Mouse (Mus musculus) adrenal gland, postnatal 36 days (tissue): ENCODE data around the gene Rac3. TPM values are rescaled to one million over a fixed set of nuclear protein-coding genes. Genes with fewer than 3 reads are reported as not detected.

Experiments
- DNase-seq, 2 experiments: peaks; one replicate each; pipeline ENCODE4 v3.0.0; 2021; ENCODE audit warnings: mixed read lengths in 1 of 2
- total RNA-seq, 2 experiments: library from RNA; stranded (reverse); gene quantifications; 2 replicates each; pipeline ENCODE4 v1.2.3; 2021

The Rac3 gene
- total RNA-seq, 2 experiments from 2014 or later, result 8.2 to 17.0 TPM

- DNase-seq, result no peak
Observed at GRCm38 (mm10) chr11:120704486-120705325, 16.6 kb upstream of the Rac3 start.

- DNase-seq, result no peak
Observed at GRCm38 (mm10) chr11:120706120-120706519, 15.2 kb upstream of the Rac3 start.

GRCm38 (mm10) chr11:120707225-120707624 is 14.0 kb upstream of the Rac3 start:
- no peak for DNase-seq

GRCm38 (mm10) chr11:120707969-120708368 is 13.3 kb upstream of the Rac3 start:
- DNase-seq, result no peak

GRCm38 (mm10) chr11:120709551-120709950 is 11.7 kb upstream of the Rac3 start:
- no peak for DNase-seq

- DNase-seq, result no peak
Observed at GRCm38 (mm10) chr11:120710672-120711071, 10.6 kb upstream of the Rac3 start.

- no peak for DNase-seq
Observed at GRCm38 (mm10) chr11:120711980-120712604, 9.2 kb upstream of the Rac3 start.

GRCm38 (mm10) chr11:120712771-120713568 is 8.3 kb upstream of the Rac3 start:
- peak; percentile 65 to 82 for DNase-seq

- peak; percentile 96 to 98 for DNase-seq
Observed at GRCm38 (mm10) chr11:120713580-120714518, 7.4 kb upstream of the Rac3 start, which contains the start of the genes Cenpx and Lrrc45. Gene Cenpx, minus strand, starts transcription at chr11:120713738. Gene Lrrc45, plus strand, starts transcription at chr11:120713925.

GRCm38 (mm10) chr11:120714546-120714945 is 6.7 kb upstream of the Rac3 start:
- DNase-seq, result no peak

GRCm38 (mm10) chr11:120715131-120715530 is 6.1 kb upstream of the Rac3 start:
- no peak for DNase-seq

- DNase-seq, result no peak
Observed at GRCm38 (mm10) chr11:120719242-120719641, 2.0 kb upstream of the Rac3 start.

GRCm38 (mm10) chr11:120719841-120720376 is 1.4 kb upstream of the Rac3 start:
- DNase-seq, result no peak

- DNase-seq, result peak; percentile 93
Observed at GRCm38 (mm10) chr11:120720450-120720849, 820 bp upstream of the Rac3 start.

GRCm38 (mm10) chr11:120722067-120722630 is 879 bp downstream of the Rac3 start:
- no peak for DNase-seq

- DNase-seq, result no peak
Observed at GRCm38 (mm10) chr11:120722761-120723382, 1.6 kb downstream of the Rac3 start.

GRCm38 (mm10) chr11:120723509-120723908 is 2.2 kb downstream of the Rac3 start:
- DNase-seq, result no peak

GRCm38 (mm10) chr11:120726243-120727168 is 5.2 kb downstream of the Rac3 start:
- DNase-seq, result no peak

GRCm38 (mm10) chr11:120727169-120727527 is 5.9 kb downstream of the Rac3 start, which contains the start of gene Dcxr:
Gene Dcxr, minus strand, starts transcription at chr11:120727281.
- peak; percentile 93 to 94 for DNase-seq
